Mouse (Mus musculus) forebrain, embryonic 12.5 days (tissue): ENCODE measurements around the gene Vmn1r176. TPM values are rescaled to one million over a fixed set of nuclear protein-coding genes. Genes with fewer than 3 reads are reported as not detected.
"Not testable (repeated sequence)": the region's sequence is repeated elsewhere in the genome, so short reads cannot be mapped to it uniquely, and the experiment has no call there.

Experiments
- ATAC-seq: fragments of 200-750 bp; cut with Nextera tagmentation; 2 replicates; pipeline ENCODE4 v1.8.0; 2017; ENCODE audit warnings: moderate TSS enrichment; ENCODE audit not compliant: low FRiP score
- H3K27ac ChIP-seq: fragments of 300-500 bp; sonication (generic); 2 replicates; pipeline ENCODE4 v1.5.1; 2016; ENCODE audit warnings: mild to moderate bottlenecking
- H3K27me3 ChIP-seq: fragments of 300-500 bp; sonication (generic); 2 replicates; pipeline ENCODE4 v1.6.1; 2016; ENCODE audit warnings: mild to moderate bottlenecking
- H3K36me3 ChIP-seq: fragments of 300-500 bp; sonication (generic); replicated peaks from 2 replicates; pipeline ENCODE4 v1.6.1; 2016; ENCODE audit warnings: mild to moderate bottlenecking
- H3K4me1 ChIP-seq: fragments of 300-500 bp; sonication (generic); 2 replicates; pipeline ENCODE4 v1.6.1; 2016
- H3K4me2 ChIP-seq: fragments of 300-500 bp; sonication (generic); 2 replicates; pipeline ENCODE4 v1.6.1; 2016; ENCODE audit warnings: mild to moderate bottlenecking, moderate library complexity
- H3K4me3 ChIP-seq: fragments of 300-500 bp; sonication (generic); replicated peaks from 2 replicates; pipeline ENCODE4 v1.5.1; 2016; ENCODE audit warnings: mild to moderate bottlenecking
- H3K9ac ChIP-seq: fragments of 300-500 bp; sonication (generic); 2 replicates; pipeline ENCODE4 v1.6.1; 2016; ENCODE audit warnings: mild to moderate bottlenecking
- H3K9me3 ChIP-seq: fragments of 300-500 bp; sonication (generic); 2 replicates; pipeline ENCODE4 v1.6.1; 2016
- WGBS: fragments of 180-500 bp; shearing (Covaris S2); methylation state at CpG from one replicate; pipeline ENCODE4 v1.1.7; 2016; 5-methylcytosine and 5-hydroxymethylcytosine counted together
- polyA plus RNA-seq: library from polyadenylated mRNA; unstranded; fragments of >200 nt; fragmentation: Nextera tagmentation; extraction: Ambion mirVana; gene quantifications from 2 replicates; pipeline ENCODE4 v1.2.1, GENCODE M21; 2016

Gene Vmn1r176
- polyA plus RNA-seq: not detected in 2 replicates

DNA sequence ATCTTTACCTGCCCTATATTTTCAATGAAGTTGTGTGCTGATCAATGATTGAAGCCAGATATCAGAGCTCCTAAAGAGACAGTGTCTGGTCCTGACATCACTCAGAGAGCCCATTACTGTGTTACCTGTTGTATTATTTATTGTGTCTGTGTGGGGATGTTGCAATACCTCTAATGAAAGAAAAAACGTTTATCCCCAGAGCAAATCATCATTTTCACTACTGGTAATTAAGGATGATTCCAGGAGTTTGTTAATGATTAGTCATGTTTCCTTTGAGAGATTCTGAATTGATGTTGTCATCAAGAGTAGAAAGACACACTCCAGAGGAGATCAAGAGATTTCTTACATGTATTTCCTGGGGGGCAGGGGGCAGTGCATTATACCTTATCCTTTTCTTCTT is at the start of gene Vmn1r176:
Vmn1r176 (minus strand) TSS at position 101 of the 400 bp plus-strand sequence.
- H3K27me3 ChIP-seq, H3K4me3 ChIP-seq, H3K9me3 ChIP-seq, H3K4me1 ChIP-seq, ATAC-seq, H3K36me3 ChIP-seq, H3K4me2 ChIP-seq, H3K9ac ChIP-seq, H3K27ac ChIP-seq: not testable (repeated sequence)
- WGBS: no CpG with 5 or more reads among the region's 1 CpGs

DNA sequence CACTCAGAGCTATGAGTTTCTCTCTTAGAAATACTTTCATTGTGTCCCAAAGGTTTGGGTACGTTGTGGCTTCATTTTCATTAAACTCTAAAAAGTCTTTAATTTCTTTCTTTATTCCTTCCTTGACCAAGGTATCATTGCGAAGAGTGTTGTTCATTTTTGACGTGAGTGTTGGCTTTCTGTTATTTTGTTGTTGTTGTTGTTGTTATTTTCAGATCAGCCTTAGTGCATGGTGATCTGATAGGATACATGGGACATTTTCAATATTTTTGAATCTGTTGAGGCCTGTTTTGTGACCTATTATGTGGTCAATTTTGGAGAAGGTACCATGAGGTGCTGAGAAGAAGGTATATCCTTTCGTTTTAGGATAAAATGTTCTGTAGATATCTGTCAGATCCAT is 39.7 kb upstream of the Vmn1r176 start:
- not testable (repeated sequence) for H3K9me3 ChIP-seq, H3K4me3 ChIP-seq, H3K27ac ChIP-seq, H3K36me3 ChIP-seq, H3K4me1 ChIP-seq, H3K9ac ChIP-seq, ATAC-seq, H3K27me3 ChIP-seq, H3K4me2 ChIP-seq
- WGBS: 71% methylated on average over 4 of the region's 4 CpGs

DNA sequence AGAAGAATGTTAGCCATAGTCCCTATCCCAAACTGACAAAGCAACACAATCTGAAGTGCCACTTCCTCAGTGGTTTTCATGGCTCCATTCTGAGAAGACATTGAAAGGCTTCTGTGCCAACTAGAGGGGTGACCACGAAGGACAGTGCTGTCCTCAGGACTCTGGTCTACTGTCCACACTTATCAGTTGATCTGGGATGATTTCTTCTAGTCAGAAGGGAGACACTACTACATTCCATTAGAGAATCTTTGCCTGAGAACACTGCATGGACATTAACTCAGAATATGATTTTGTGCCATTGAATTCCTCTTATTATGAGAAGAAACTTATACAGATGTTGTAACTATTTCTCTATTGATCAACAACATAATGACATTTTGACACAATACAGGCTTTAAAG is 29.2 kb upstream of the Vmn1r176 start, which contains the start of gene Vmn1r177:
Vmn1r177 (minus strand) TSS at position 101 of the 400 bp plus-strand sequence.
- H3K27me3 ChIP-seq, H3K27ac ChIP-seq, H3K4me1 ChIP-seq, ATAC-seq, H3K4me2 ChIP-seq, H3K4me3 ChIP-seq, H3K36me3 ChIP-seq, H3K9ac ChIP-seq, H3K9me3 ChIP-seq: not testable (repeated sequence)
- WGBS: 13% methylated on average over 1 of the region's 1 CpGs

DNA sequence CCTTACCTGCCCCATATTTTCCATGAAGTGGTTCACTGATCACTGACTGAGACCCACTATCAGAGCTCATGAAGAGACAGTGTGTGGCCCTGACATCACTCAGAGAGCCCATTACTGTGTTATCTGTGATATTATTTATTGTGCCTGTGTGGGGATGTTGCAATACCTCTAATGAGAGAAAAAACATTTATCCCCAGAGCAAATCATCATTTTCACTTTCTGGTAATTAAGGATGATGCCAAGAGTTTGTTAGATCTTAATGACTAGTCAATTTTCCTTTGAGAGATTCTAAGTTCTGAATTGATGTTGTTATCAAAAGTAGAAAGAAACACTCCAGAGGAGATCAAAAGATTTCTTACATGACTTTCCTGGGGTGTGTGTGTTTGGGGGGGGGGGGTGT is 26.6 kb downstream of the Vmn1r176 start, which contains the start of gene Vmn1r175:
Vmn1r175 (minus strand) TSS at position 101 of the 400 bp plus-strand sequence.
- H3K9me3 ChIP-seq: peaks cover 10% of the 10 kb centered on the region; the same call in 1 of the 2 replicates
- ATAC-seq, H3K9ac ChIP-seq, H3K27ac ChIP-seq, H3K4me3 ChIP-seq, H3K4me2 ChIP-seq, H3K36me3 ChIP-seq, H3K4me1 ChIP-seq, H3K27me3 ChIP-seq: not testable (repeated sequence)

DNA sequence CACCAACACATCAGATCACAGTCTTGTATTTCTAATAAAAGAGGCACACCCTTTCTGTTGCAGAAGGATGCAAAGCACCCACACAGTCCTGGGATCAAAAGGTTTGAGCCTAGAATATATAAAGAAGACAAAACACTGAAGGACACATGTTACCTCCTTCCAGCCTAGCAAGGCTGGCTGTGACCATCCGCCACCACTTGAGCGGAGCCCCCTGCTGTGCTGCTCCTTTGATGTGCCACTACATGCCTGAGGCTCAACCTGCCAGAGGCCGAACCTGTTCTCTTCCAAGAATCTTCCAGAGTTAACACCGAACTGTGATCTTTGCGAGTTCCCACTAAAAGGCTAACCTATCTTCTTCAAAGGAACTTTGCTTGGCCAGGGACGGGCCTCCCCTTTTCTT is 52.6 kb downstream of the Vmn1r176 start:
- Histone ChIP-seq H3K27ac (no peak overlapping the region), H3K4me2 (no peak overlapping the region), H3K4me3 (no peak overlapping the region), H3K27me3 (no peaks in the 10 kb centered on the region), H3K36me3 (no peaks in the 10 kb centered on the region), H3K9me3 (peaks cover 43% of the 10 kb centered on the region), H3K9ac (no peak overlapping the region), H3K4me1 (no peaks in the 10 kb centered on the region)
- WGBS: 80% methylated on average over 6 of the region's 6 CpGs
- no peak for ATAC-seq

Other genes starting within 250 kb of the Vmn1r176 start
- not detected in 2 replicates for gene Vmn1r170, start 231.2 kb downstream of the Vmn1r176 start, polyA plus RNA-seq
- gene Vmn1r171, start 206.7 kb downstream of the Vmn1r176 start, polyA plus RNA-seq: not detected in 2 replicates
- not detected in 2 replicates for gene Vmn1r172, start 179.1 kb downstream of the Vmn1r176 start, polyA plus RNA-seq
- gene Vmn1r173, start 136.7 kb downstream of the Vmn1r176 start, polyA plus RNA-seq: not detected in 2 replicates
- not detected in 2 replicates for gene Vmn1r174, start 85.1 kb downstream of the Vmn1r176 start, polyA plus RNA-seq
- gene Vmn1r175, start 26.7 kb downstream of the Vmn1r176 start, polyA plus RNA-seq: not detected in 2 replicates
- not detected in 2 replicates for gene Vmn1r177, start 29.1 kb upstream of the Vmn1r176 start, polyA plus RNA-seq
- gene Vmn1r178, start 54.6 kb upstream of the Vmn1r176 start, polyA plus RNA-seq: not detected in 2 replicates
- gene Vmn1r179, start 89.6 kb upstream of the Vmn1r176 start, polyA plus RNA-seq: not detected in 2 replicates
- gene Vmn1r180, start 113.3 kb upstream of the Vmn1r176 start, polyA plus RNA-seq: not detected in 2 replicates
- not detected in 2 replicates for gene Vmn1r181, start 137.2 kb upstream of the Vmn1r176 start, polyA plus RNA-seq
- not detected in 2 replicates for gene V1rd19, start 164.3 kb upstream of the Vmn1r176 start, polyA plus RNA-seq
- not detected in 2 replicates for gene Vmn1r183, start 215.9 kb upstream of the Vmn1r176 start, polyA plus RNA-seq
- gene Zfp180, start 244.6 kb upstream of the Vmn1r176 start, polyA plus RNA-seq: 31.9 and 32.7 TPM in 2 replicates